Mouse (Mus musculus) brown adipose tissue, adult 24 weeks (tissue): ENCODE measurements around the gene Zc3h15. TPM values are rescaled to one million over a fixed set of nuclear protein-coding genes. Genes with fewer than 3 reads are reported as not detected.
"Not testable (repeated sequence)": the region's sequence is repeated elsewhere in the genome, so short reads cannot be mapped to it uniquely, and the experiment has no call there.

Experiments
- H3K27ac ChIP-seq: fragments of 200-500 bp; replicated peaks from 2 replicates; pipeline ENCODE4 v1.5.1; 2012; ENCODE audit warnings: low read depth, mild to moderate bottlenecking, low read length
- H3K4me1 ChIP-seq: fragments of 200-500 bp; 2 replicates; pipeline ENCODE4 v1.6.1; 2012; ENCODE audit warnings: low read length, mixed read lengths; ENCODE audit not compliant: control insufficient read depth, insufficient read depth, insufficient read length
- H3K4me3 ChIP-seq: fragments of 200-500 bp; 2 replicates; pipeline ENCODE4 v1.5.1; 2012; ENCODE audit warnings: low read depth, mild to moderate bottlenecking, low read length, moderate library complexity; ENCODE audit not compliant: insufficient read depth
- polyA plus RNA-seq: library from polyadenylated mRNA; stranded (reverse); fragments of >200 nt; gene quantifications from 2 replicates; pipeline ENCODE4 v1.2.4, GENCODE M21; 2012; ENCODE audit not compliant: missing spikeins, insufficient read depth, insufficient read length

The Zc3h15 gene
- polyA plus RNA-seq, 1 experiment = 73.0 TPM

DNA sequence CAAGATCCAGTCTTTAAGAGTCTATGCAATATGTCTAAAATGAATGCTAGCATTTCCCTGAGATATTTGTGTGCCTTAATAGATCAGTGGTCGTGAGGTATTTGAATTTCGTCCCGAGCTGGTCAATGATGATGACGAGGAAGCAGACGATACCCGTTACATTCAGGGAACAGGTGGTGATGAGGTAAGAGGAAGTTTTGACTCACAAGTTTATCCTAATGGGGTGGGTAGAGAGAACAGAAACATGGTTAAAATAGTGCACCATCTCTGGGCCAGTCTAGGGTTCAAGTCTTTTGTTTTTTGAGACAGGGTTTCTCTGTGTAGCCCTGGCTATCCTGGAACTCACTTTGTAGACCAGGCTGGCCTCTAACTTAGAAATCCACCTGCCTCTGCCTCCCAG, 17.1 kb downstream of the Zc3h15 start:
- no peak overlapping the region for H3K4me3 ChIP-seq
- H3K4me1 ChIP-seq = no peaks in the 10 kb centered on the region
- no peak overlapping the region for H3K27ac ChIP-seq

GRCm38 (mm10) chr2:83665051-83665450, 20.8 kb downstream of the Zc3h15 start:
- not testable (repeated sequence) for H3K4me1 ChIP-seq, H3K4me3 ChIP-seq, H3K27ac ChIP-seq

- H3K27ac ChIP-seq = no peak overlapping the region
- H3K4me1 ChIP-seq = no peaks in the 10 kb centered on the region
- no peak overlapping the region for H3K4me3 ChIP-seq
Observed at GRCm38 (mm10) chr2:83667430-83667829, 23.2 kb downstream of the Zc3h15 start.

- H3K4me3 ChIP-seq = no peak overlapping the region
- no peak overlapping the region for H3K27ac ChIP-seq
- no peaks in the 10 kb centered on the region for H3K4me1 ChIP-seq
Observed at GRCm38 (mm10) chr2:83668052-83668451, 23.8 kb downstream of the Zc3h15 start.

DNA sequence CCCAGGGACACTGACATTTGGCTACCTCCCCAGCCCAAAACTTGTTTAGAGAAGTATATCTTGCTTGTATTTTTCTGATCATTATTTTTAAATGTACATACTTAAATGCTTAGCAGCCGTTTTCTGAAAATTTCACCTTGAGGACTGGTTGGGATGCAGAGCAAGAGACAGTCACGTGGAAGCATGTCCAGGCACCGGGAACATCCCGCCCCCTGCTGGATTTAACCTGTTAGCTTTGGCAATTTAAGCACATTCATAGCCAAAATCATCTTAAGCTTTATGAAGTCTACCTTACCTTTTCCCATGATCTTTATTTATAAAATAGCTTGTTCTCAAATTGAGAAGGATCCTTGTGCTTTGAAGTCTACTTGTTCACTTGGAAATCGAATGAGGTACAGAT, 25.8 kb downstream of the Zc3h15 start:
- no peak overlapping the region for H3K27ac ChIP-seq
- H3K4me3 ChIP-seq = no peak overlapping the region
- H3K4me1 ChIP-seq = no peaks in the 10 kb centered on the region

DNA sequence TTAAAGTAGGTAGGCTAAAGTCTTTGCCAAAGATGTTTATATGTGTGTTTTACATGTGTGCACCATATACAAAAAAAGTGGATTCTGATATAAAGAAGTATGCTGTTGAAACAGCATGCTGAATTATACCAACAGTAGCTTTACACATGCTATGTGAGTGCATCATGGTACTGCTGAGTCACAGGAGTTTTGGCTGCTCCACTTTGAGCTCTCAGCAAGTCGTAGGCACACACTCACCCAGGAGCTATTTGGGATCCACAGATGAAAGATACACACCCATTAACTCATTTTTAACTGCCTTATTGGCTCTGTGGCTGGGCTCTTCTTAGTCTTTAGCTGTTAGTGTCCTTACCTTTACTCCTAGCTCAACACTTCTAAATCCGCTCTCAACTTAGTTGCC, 27.6 kb downstream of the Zc3h15 start:
- Histone ChIP-seq H3K4me3 (no peak overlapping the region), H3K27ac (no peak overlapping the region), H3K4me1 (no peaks in the 10 kb centered on the region)

GRCm38 (mm10) chr2:83673067-83673466, 28.8 kb downstream of the Zc3h15 start:
- Histone ChIP-seq H3K4me3 (no peak overlapping the region), H3K27ac (no peak overlapping the region), H3K4me1 (no peaks in the 10 kb centered on the region)

GRCm38 (mm10) chr2:83673843-83674242, 29.6 kb downstream of the Zc3h15 start:
- Histone ChIP-seq H3K27ac (no peak overlapping the region), H3K4me1 (no peaks in the 10 kb centered on the region), H3K4me3 (no peak overlapping the region)

DNA sequence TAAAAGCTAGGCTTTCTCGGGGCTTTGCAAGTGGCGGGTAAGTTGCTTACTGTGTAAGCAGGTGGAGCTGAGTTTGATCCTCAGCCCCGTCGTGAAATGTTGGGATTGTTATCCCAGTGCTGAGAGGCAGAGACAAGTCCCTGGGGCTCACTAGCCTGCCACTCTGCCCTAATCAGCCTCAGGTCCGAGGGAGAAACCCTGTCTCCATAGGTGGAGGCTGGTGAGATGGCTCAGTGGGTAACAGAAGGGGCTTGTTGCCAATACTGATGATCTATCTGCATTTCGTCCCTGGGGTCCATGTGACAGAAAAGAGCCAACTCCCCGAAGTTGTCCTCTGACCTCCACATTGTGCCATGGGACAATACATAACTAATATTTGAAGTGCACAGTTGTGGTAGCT, 30.2 kb downstream of the Zc3h15 start:
- Histone ChIP-seq H3K4me3 (no peak overlapping the region), H3K4me1 (no peaks in the 10 kb centered on the region), H3K27ac (no peak overlapping the region)

DNA sequence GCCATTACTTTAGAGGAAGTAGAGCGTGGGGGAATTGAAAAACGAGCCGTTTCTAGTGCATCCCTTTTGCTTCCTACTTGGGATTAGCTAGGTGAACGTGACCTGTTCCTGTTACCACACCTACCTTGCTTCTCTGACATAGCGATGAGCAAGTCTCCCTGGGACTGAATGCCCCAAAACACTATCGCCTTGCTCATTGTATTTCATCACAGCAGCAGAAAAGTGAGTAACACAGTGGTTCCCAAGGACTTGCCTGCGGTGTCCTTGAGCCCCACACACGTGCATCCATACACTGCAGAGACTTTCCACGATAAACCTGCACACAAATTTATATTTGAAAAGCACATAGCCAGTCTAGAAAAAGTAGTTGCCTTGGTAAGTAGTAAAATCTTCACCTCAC, 30.7 kb downstream of the Zc3h15 start:
- no peaks in the 10 kb centered on the region for H3K4me1 ChIP-seq

DNA sequence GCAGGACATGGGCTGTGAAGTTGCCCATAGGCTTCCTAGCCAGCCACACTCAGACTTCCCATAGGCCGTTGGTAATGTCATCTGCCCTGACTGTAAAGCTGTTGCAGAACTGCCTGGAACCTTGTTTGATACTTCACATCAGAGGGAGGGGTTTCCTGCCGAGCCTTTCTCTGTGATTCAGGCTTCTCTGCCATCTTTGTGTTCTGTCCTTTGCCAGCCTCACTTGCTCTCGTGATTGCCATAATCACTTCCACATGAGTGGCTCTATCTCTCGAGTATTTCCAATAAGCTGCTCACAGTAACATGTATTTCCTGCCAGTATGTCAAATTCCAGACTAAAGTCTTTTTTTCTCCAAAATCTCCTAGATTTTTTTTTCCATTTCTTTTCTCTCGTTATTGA, 31.4 kb downstream of the Zc3h15 start:
- no peaks in the 10 kb centered on the region for H3K4me1 ChIP-seq
- no peak overlapping the region for H3K27ac ChIP-seq
- H3K4me3 ChIP-seq = no peak overlapping the region

More for the DNA sequence above, 30.7 kb downstream of the Zc3h15 start:
- no peak overlapping the region for H3K27ac ChIP-seq
- no peak overlapping the region for H3K4me3 ChIP-seq

GRCm38 (mm10) chr2:83676226-83676870, 32.1 kb downstream of the Zc3h15 start:
- H3K4me3 ChIP-seq = no peak overlapping the region
- no peaks in the 10 kb centered on the region for H3K4me1 ChIP-seq
- H3K27ac ChIP-seq = no peak overlapping the region

GRCm38 (mm10) chr2:83681332-83681731, 37.1 kb downstream of the Zc3h15 start:
- Histone ChIP-seq H3K27ac (no peak overlapping the region), H3K4me3 (no peak overlapping the region), H3K4me1 (no peaks in the 10 kb centered on the region)

DNA sequence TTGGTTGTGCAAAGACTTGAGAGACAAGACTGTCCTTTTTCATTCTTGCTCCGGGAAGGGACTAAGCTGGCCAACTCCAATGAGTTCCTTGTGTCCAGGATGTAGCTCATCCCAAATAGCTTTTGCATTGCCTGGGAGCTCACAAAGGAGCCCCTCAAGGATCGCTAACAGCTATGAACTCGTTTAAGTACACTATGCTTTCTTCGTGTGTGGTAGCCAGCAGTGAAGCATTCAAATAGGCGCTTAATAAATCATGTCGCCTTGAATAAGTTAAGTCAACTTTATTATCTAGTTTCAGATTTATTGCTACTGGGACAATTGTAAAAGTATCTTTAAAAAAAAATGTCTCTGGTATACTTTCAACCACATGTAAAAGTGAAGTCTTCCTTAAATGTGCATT, 37.5 kb downstream of the Zc3h15 start:
- Histone ChIP-seq H3K4me3 (no peak overlapping the region), H3K27ac (no peak overlapping the region), H3K4me1 (no peaks in the 10 kb centered on the region)

DNA sequence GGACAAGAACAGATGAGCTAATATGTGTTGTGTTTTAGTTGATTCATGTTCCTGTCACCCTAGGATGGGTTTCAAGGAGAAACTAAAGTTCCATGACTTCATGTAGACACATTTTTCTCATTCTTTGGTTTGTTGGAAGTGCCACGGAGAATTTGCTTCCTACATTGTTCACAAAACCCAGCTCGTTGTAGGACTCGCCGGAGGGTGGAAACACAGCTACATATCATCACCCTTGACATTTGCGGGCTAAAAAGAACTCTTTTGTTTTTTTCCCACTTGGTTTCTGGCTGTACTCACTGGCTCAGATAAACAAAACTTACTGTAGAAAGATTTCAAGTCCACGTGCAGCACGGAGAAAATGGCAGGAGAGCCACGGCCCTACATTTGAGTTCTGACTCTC, 38.0 kb downstream of the Zc3h15 start:
- Histone ChIP-seq H3K4me3 (no peak overlapping the region), H3K4me1 (no peaks in the 10 kb centered on the region), H3K27ac (no peak overlapping the region)

DNA sequence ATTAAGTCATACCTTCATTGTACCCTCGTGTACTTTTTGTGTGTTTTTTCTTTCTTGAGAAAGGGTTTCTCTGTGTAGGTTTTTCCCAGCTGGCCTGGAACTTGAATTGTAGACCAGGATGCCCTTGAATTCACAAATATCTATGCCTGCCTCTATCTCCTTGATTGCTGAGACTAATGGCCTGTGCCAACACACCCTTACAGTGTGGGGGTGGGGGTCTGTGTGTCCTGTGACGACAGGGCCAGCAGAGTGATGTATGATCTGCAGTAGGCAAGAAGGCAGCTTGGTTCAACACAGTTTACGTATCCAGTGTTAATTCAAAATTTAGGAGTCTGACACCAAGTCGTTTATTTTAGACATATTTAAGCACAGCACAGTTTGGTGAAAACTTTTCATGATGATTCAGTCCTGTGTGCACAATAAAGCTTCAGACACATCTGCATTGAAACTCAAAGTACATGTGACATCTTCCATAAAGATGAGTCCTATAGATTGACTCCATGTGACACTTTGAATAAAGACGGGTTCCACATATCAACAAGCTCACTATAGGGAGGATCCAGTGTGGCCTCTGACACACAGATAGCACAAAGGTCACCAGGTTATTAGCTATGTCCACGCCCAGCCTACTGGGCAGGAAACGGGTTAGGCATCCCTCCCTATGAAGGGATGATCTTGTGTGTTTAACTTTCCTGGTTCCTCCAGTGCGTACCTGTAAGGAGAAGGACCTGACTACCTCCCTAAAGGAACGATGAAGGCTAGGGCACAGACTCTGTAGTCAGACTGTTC, 39.7 kb downstream of the Zc3h15 start:
- Histone ChIP-seq H3K27ac (no peak overlapping the region), H3K4me1 (no peaks in the 10 kb centered on the region), H3K4me3 (no peak overlapping the region)
